Mouse (Mus musculus): ENCODE results near the gene Prc1. TPM values are rescaled to one million over a fixed set of nuclear protein-coding genes. Genes with fewer than 3 reads are reported as not detected.
A peak's percentile ranks its signal among the peaks of the same experiment; 100 is the strongest.

The Prc1 gene
- polyA plus RNA-seq, 1 experiment from 2014 or later = 57.6 TPM

DNA sequence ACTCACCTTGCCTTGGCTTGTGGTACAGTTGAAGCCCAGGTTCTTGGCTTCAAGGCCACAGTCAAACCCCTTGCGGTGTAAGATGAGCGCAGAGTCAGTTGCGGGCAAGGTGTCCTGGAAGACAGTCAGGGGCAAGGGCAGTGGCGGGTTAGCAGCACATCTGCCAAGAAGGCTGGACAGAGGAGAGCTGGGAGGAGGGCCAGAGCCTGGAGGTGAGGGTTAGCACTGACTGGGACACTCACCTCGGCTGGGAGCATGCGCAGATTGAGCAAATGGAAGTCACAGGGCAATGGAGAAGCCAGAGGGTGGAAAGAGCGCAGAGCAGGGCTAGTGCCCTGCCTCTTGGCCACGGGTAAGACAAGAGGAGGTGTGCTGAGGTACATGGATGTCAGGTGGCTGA lies 58.7 kb downstream of the Prc1 start:
- no peak for ATAC-seq
- H3K4me3 ChIP-seq (ENCODE audit: low read depth, low read length) = no peak overlapping the region

GRCm38 (mm10) chr7:80356351-80356750 lies 62.1 kb downstream of the Prc1 start:
- Histone ChIP-seq H3K27me3 (ENCODE audit: insufficient read depth, low read length) (no peaks in the 10 kb centered on the region), H3K9me3 (ENCODE audit: low read length) (no peaks in the 10 kb centered on the region), H3K4me1 (ENCODE audit: insufficient read depth) (no peaks in the 10 kb centered on the region), H3K4me3 (ENCODE audit: low read depth, low read length) (no peak overlapping the region), H3K9ac (replicated peaks) (no peak overlapping the region), H3K4me2 (ENCODE audit: low read depth, low read length) (no peak overlapping the region), H3K27ac (ENCODE audit: low read depth) (no peak overlapping the region), H3K36me3 (replicated peaks; ENCODE audit: insufficient read depth, low read length) (peaks cover 39% of the 10 kb centered on the region)
- TF ChIP-seq CTCF (IDR thresholded peaks at IDR 0.05; ENCODE audit: low read depth) = no peak
- no peak for TF ChIP-seq EP300 (IDR thresholded peaks at IDR 0.05; ENCODE audit: low read depth)
- DNase-seq = no peak
- ATAC-seq = no peak
- WGBS (ENCODE audit: insufficient replicate concordance) = 87% methylated on average over 13 of the region's 13 CpGs

More for the DNA sequence above, 58.7 kb downstream of the Prc1 start:
- TF ChIP-seq CTCF (IDR thresholded peaks at IDR 0.05; ENCODE audit: low read depth) = no peak
- TF ChIP-seq EP300 (IDR thresholded peaks at IDR 0.05; ENCODE audit: low read depth) = no peak
- 92% methylated on average over 8 of the region's 8 CpGs for WGBS (ENCODE audit: insufficient replicate concordance)
- H3K9me3 ChIP-seq (ENCODE audit: low read length) = no peaks in the 10 kb centered on the region
- no peak overlapping the region for H3K27ac ChIP-seq (ENCODE audit: low read depth)
- no peak for DNase-seq
- no peaks in the 10 kb centered on the region for H3K4me1 ChIP-seq (ENCODE audit: insufficient read depth)
- no peaks in the 10 kb centered on the region for H3K27me3 ChIP-seq (ENCODE audit: insufficient read depth, low read length)
- H3K9ac ChIP-seq (replicated peaks) = no peak overlapping the region
- peaks cover 21% of the 10 kb centered on the region for H3K36me3 ChIP-seq (replicated peaks; ENCODE audit: insufficient read depth, low read length)
- no peak overlapping the region for H3K4me2 ChIP-seq (ENCODE audit: low read depth, low read length)

DNA sequence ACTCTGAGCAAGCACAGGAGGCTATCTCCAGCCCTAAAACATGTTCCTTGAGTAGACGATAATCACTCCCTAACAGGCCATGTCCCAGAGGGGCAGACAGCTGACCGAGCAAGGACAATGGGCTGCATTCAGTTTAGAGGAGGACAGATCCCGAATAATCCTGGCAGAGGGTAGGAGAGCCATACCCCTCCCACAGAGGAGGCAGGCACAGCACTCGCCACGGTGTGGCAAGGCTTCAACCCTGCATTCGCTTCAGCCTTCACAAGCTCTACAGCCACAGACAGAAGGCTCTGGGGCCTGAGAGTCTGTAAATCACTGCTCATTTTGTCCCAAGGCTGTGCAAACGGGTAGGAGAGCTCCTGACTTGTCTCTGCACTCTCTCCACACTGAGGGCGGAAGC lies 62.9 kb downstream of the Prc1 start:
- TF ChIP-seq EP300 (IDR thresholded peaks at IDR 0.05; ENCODE audit: low read depth) = no peak
- no peak for TF ChIP-seq CTCF (IDR thresholded peaks at IDR 0.05; ENCODE audit: low read depth)
- Histone ChIP-seq H3K27me3 (ENCODE audit: insufficient read depth, low read length) (no peaks in the 10 kb centered on the region), H3K4me1 (ENCODE audit: insufficient read depth) (no peaks in the 10 kb centered on the region), H3K4me2 (ENCODE audit: low read depth, low read length) (no peak overlapping the region), H3K4me3 (ENCODE audit: low read depth, low read length) (no peak overlapping the region), H3K27ac (ENCODE audit: low read depth) (no peak overlapping the region), H3K9ac (replicated peaks) (no peak overlapping the region), H3K36me3 (replicated peaks; ENCODE audit: insufficient read depth, low read length) (peaks cover 38% of the 10 kb centered on the region), H3K9me3 (ENCODE audit: low read length) (no peaks in the 10 kb centered on the region)
- DNase-seq (no peak), ATAC-seq (no peak)
- 74% methylated on average over 8 of the region's 8 CpGs for WGBS (ENCODE audit: insufficient replicate concordance)

DNA sequence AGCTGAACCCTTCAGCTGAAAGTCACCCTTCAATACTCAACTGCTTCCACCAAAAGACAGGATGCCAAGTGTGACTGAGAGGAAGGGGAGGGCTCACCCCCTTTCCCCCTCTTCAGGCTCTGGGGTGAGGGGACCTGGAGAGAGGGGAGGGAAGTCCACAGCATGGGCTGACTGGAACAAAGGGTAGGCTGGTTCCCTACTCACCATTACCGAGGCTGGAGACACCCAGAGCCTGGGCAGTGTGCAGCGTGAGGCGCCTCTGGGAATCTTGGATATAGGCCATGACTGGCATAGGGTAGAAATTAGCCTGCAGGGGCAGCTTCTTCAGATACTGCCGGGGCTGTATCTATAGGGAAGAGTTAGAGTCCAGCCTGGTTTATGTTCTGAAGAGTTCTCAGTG lies 63.8 kb downstream of the Prc1 start:
- no peaks in the 10 kb centered on the region for H3K4me1 ChIP-seq (ENCODE audit: insufficient read depth)
- no peak for DNase-seq
- no peak overlapping the region for H3K27ac ChIP-seq (ENCODE audit: low read depth)
- H3K9me3 ChIP-seq (ENCODE audit: low read length) = no peaks in the 10 kb centered on the region
- peaks cover 42% of the 10 kb centered on the region for H3K36me3 ChIP-seq (replicated peaks; ENCODE audit: insufficient read depth, low read length)
- no peak overlapping the region for H3K9ac ChIP-seq (replicated peaks)
- 77% methylated on average over 4 of the region's 4 CpGs for WGBS (ENCODE audit: insufficient replicate concordance)
- no peak overlapping the region for H3K4me2 ChIP-seq (ENCODE audit: low read depth, low read length)
- H3K27me3 ChIP-seq (ENCODE audit: insufficient read depth, low read length) = no peaks in the 10 kb centered on the region
- TF ChIP-seq CTCF (IDR thresholded peaks at IDR 0.05; ENCODE audit: low read depth) = no peak
- TF ChIP-seq EP300 (IDR thresholded peaks at IDR 0.05; ENCODE audit: low read depth) = no peak
- no peak overlapping the region for H3K4me3 ChIP-seq (ENCODE audit: low read depth, low read length)
- no peak for ATAC-seq

DNA sequence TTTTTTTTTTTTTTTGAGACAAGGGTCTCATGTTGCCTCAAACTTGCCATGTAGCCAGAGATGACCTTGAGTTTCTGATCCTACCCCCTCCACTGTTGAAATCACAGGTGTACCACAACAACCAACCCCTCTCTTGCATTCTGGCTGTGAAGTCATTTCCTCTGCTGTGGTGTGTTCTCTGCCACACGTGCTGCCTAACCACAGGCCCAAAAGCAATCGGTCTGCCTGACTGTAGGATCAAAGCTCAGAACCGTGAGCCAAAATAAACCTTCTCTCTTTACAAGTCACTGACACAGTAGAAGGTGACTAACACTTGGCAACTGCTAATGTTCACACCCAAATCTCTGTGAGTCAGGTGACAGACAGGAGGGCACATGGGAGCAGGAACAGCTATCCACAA lies 66.2 kb downstream of the Prc1 start:
- peaks cover 50% of the 10 kb centered on the region for H3K36me3 ChIP-seq (replicated peaks; ENCODE audit: insufficient read depth, low read length)
- H3K4me1 ChIP-seq (ENCODE audit: insufficient read depth) = no peaks in the 10 kb centered on the region
- no peak for DNase-seq
- 31% methylated on average over 3 of the region's 3 CpGs for WGBS (ENCODE audit: insufficient replicate concordance)
- no peak overlapping the region for H3K9ac ChIP-seq (replicated peaks)
- no peak for TF ChIP-seq CTCF (IDR thresholded peaks at IDR 0.05; ENCODE audit: low read depth)
- no peak for TF ChIP-seq EP300 (IDR thresholded peaks at IDR 0.05; ENCODE audit: low read depth)
- H3K9me3 ChIP-seq (ENCODE audit: low read length) = no peaks in the 10 kb centered on the region
- H3K27ac ChIP-seq (ENCODE audit: low read depth) = no peak overlapping the region
- peak; percentile 33; the same call in 1 of the 2 replicates for ATAC-seq
- H3K4me2 ChIP-seq (ENCODE audit: low read depth, low read length) = no peak overlapping the region
- no peaks in the 10 kb centered on the region for H3K27me3 ChIP-seq (ENCODE audit: insufficient read depth, low read length)
- H3K4me3 ChIP-seq (ENCODE audit: low read depth, low read length) = no peak overlapping the region

- TF ChIP-seq CTCF (IDR thresholded peaks at IDR 0.05; ENCODE audit: low read depth) = no peak
- TF ChIP-seq EP300 (IDR thresholded peaks at IDR 0.05; ENCODE audit: low read depth) = no peak
- Histone ChIP-seq H3K9me3 (ENCODE audit: low read length) (no peaks in the 10 kb centered on the region), H3K27ac (ENCODE audit: low read depth) (no peak overlapping the region), H3K9ac (replicated peaks) (no peak overlapping the region), H3K4me3 (ENCODE audit: low read depth, low read length) (no peak overlapping the region), H3K36me3 (replicated peaks; ENCODE audit: insufficient read depth, low read length) (peaks cover 53% of the 10 kb centered on the region), H3K4me1 (ENCODE audit: insufficient read depth) (peaks cover 18% of the 10 kb centered on the region), H3K27me3 (ENCODE audit: insufficient read depth, low read length) (no peaks in the 10 kb centered on the region), H3K4me2 (ENCODE audit: low read depth, low read length) (no peak overlapping the region)
- 74% methylated on average over 2 of the region's 2 CpGs for WGBS (ENCODE audit: insufficient replicate concordance)
- ATAC-seq (no peak), DNase-seq (no peak)
These were observed 71.5 kb downstream of the Prc1 start for GRCm38 (mm10) chr7:80365759-80366158.

Other genes with a start within 250 kb of the Prc1 start
- gene Idh2, start 179.1 kb upstream of the Prc1 start, polyA plus RNA-seq (2015; fragmentation: Nextera tagmentation; extraction: Ambion mirVana) = 183 and 184 TPM in 2 replicates
- gene Sema4b, start 107.6 kb upstream of the Prc1 start, polyA plus RNA-seq (2015; fragmentation: Nextera tagmentation; extraction: Ambion mirVana) = 11.7 and 13.5 TPM in 2 replicates
- gene Cib1, start 61.6 kb upstream of the Prc1 start, polyA plus RNA-seq (2015; fragmentation: Nextera tagmentation; extraction: Ambion mirVana) = 79.4 and 89.2 TPM in 2 replicates
- gene Gdpgp1, start 61.6 kb upstream of the Prc1 start, polyA plus RNA-seq (2015; fragmentation: Nextera tagmentation; extraction: Ambion mirVana) = 1.5 and 1.6 TPM in 2 replicates
- 0.43 TPM in 2 replicates for gene Ttll13, start 48.1 kb upstream of the Prc1 start, polyA plus RNA-seq (2015; fragmentation: Nextera tagmentation; extraction: Ambion mirVana)
- gene Ngrn, start 33.2 kb upstream of the Prc1 start, polyA plus RNA-seq (2015; fragmentation: Nextera tagmentation; extraction: Ambion mirVana) = 20.9 and 23.1 TPM in 2 replicates
- gene Vps33b, start 24.8 kb upstream of the Prc1 start, polyA plus RNA-seq (2015; fragmentation: Nextera tagmentation; extraction: Ambion mirVana) = 2.5 and 2.9 TPM in 2 replicates
- 1.2 and 1.6 TPM in 2 replicates for gene Rccd1, start 30.0 kb downstream of the Prc1 start, polyA plus RNA-seq (2015; fragmentation: Nextera tagmentation; extraction: Ambion mirVana)
- gene Unc45a, start 46.6 kb downstream of the Prc1 start, polyA plus RNA-seq (2015; fragmentation: Nextera tagmentation; extraction: Ambion mirVana) = 4.9 and 7.2 TPM in 2 replicates
- gene Hddc3, start 48.7 kb downstream of the Prc1 start, polyA plus RNA-seq (2015; fragmentation: Nextera tagmentation; extraction: Ambion mirVana) = 3.1 TPM in 2 replicates
- gene Man2a2, start 76.9 kb downstream of the Prc1 start, polyA plus RNA-seq (2015; fragmentation: Nextera tagmentation; extraction: Ambion mirVana) = 2.1 and 2.2 TPM in 2 replicates
- gene Fes, start 93.5 kb downstream of the Prc1 start, polyA plus RNA-seq (2015; fragmentation: Nextera tagmentation; extraction: Ambion mirVana) = 16.3 and 16.8 TPM in 2 replicates
- 17.7 and 18.0 TPM in 2 replicates for gene Furin, start 111.0 kb downstream of the Prc1 start, polyA plus RNA-seq (2015; fragmentation: Nextera tagmentation; extraction: Ambion mirVana)
- gene Blm, start 240.7 kb downstream of the Prc1 start, polyA plus RNA-seq (2015; fragmentation: Nextera tagmentation; extraction: Ambion mirVana) = 8.1 and 11.8 TPM in 2 replicates

All from liver, postnatal 0 days (tissue).